Mouse (Mus musculus) embryonic facial prominence, embryonic 13.5 days (tissue): Measurements from ENCODE around the gene Ufc1. TPM values are rescaled to one million over a fixed set of nuclear protein-coding genes. Genes with fewer than 3 reads are reported as not detected.

Experiments
- ATAC-seq: fragments of 200-750 bp; cut with Nextera tagmentation; 2 replicates; pipeline ENCODE4 v1.8.0; 2017; ENCODE audit warnings: low read depth; ENCODE audit not compliant: insufficient number of reproducible peaks, insufficient read depth, low FRiP score, low TSS enrichment
- H3K27ac ChIP-seq: fragments of 300-500 bp; sonication (generic); 2 replicates; pipeline ENCODE4 v1.5.1; 2015; ENCODE audit warnings: moderate library complexity, mild to moderate bottlenecking, inconsistent platforms
- H3K27me3 ChIP-seq: fragments of 300-500 bp; sonication (generic); 2 replicates; pipeline ENCODE4 v1.6.1; 2015; ENCODE audit warnings: mild to moderate bottlenecking, inconsistent platforms
- H3K36me3 ChIP-seq: fragments of 300-500 bp; sonication (generic); 2 replicates; pipeline ENCODE4 v1.6.1; 2015; ENCODE audit warnings: mild to moderate bottlenecking, inconsistent platforms
- H3K4me1 ChIP-seq: fragments of 300-500 bp; sonication (generic); 2 replicates; pipeline ENCODE4 v1.6.1; 2015; ENCODE audit warnings: inconsistent platforms
- H3K4me2 ChIP-seq: fragments of 300-500 bp; sonication (generic); 2 replicates; pipeline ENCODE4 v1.6.1; 2015; ENCODE audit warnings: moderate library complexity, mild to moderate bottlenecking, inconsistent platforms
- H3K4me3 ChIP-seq: fragments of 300-500 bp; sonication (generic); 2 replicates; pipeline ENCODE4 v1.5.1; 2015; ENCODE audit warnings: mild to moderate bottlenecking, inconsistent platforms
- H3K9ac ChIP-seq: fragments of 300-500 bp; sonication (generic); 2 replicates; pipeline ENCODE4 v1.6.1; 2015; ENCODE audit warnings: mild to moderate bottlenecking, inconsistent platforms
- H3K9me3 ChIP-seq: fragments of 300-500 bp; sonication (generic); 2 replicates; pipeline ENCODE4 v1.6.1; 2016; ENCODE audit warnings: inconsistent platforms
- WGBS: fragments of 180-500 bp; shearing (Covaris S2); methylation state at CpG from one replicate; pipeline ENCODE4 v1.1.7; 2015; ENCODE audit warnings: mixed read lengths; 5-methylcytosine and 5-hydroxymethylcytosine counted together
- polyA plus RNA-seq: library from polyadenylated mRNA; unstranded; fragments of >200 nt; fragmentation: Nextera tagmentation; extraction: Ambion mirVana; gene quantifications from 2 replicates; pipeline ENCODE4 v1.2.1, GENCODE M21; 2015

Gene Ufc1
- polyA plus RNA-seq, 1 experiment from 2014 or later: 118 TPM

GRCm38 (mm10) chr1:171285096-171285892 is 9.5 kb downstream of the Ufc1 start:
- H3K4me2 ChIP-seq: no peak overlapping the region
- no peak for ATAC-seq
- peaks cover 65% of the 10 kb centered on the region for H3K36me3 ChIP-seq
- peak overlapping the region; percentile 36; the same call in 1 of the 2 replicates for H3K9ac ChIP-seq
- H3K9me3 ChIP-seq: no peaks in the 10 kb centered on the region
- H3K4me3 ChIP-seq: no peak overlapping the region
- 87% methylated on average over 20 of the region's 20 CpGs for WGBS
- no peaks in the 10 kb centered on the region for H3K27me3 ChIP-seq
- no peak overlapping the region for H3K27ac ChIP-seq
- peaks cover 38% of the 10 kb centered on the region for H3K4me1 ChIP-seq

- no peaks in the 10 kb centered on the region for H3K9me3 ChIP-seq
- peaks cover 46% of the 10 kb centered on the region for H3K4me1 ChIP-seq
- no peak overlapping the region for H3K4me2 ChIP-seq
- H3K36me3 ChIP-seq: peaks cover 59% of the 10 kb centered on the region
- ATAC-seq: no peak
- H3K27ac ChIP-seq: no peak overlapping the region
- H3K27me3 ChIP-seq: no peaks in the 10 kb centered on the region
- WGBS: 89% methylated on average over 15 of the region's 15 CpGs
- H3K4me3 ChIP-seq: no peak overlapping the region
- 0 out of 2 replicates have a peak overlapping the region, but pooled peaks have one; percentile 36 for H3K9ac ChIP-seq
These were observed 10.3 kb downstream of the Ufc1 start for GRCm38 (mm10) chr1:171284491-171284890.

- 90% methylated on average over 18 of the region's 18 CpGs for WGBS
- no peaks in the 10 kb centered on the region for H3K27me3 ChIP-seq
- no peak for ATAC-seq
- H3K4me3 ChIP-seq: no peak overlapping the region
- no peak overlapping the region for H3K27ac ChIP-seq
- H3K36me3 ChIP-seq: peaks cover 49% of the 10 kb centered on the region
- no peaks in the 10 kb centered on the region for H3K9me3 ChIP-seq
- H3K4me1 ChIP-seq: peaks cover 44% of the 10 kb centered on the region
- no peak overlapping the region for H3K4me2 ChIP-seq
- no peak overlapping the region for H3K9ac ChIP-seq
These were observed 11.3 kb downstream of the Ufc1 start for GRCm38 (mm10) chr1:171283188-171284160.

GRCm38 (mm10) chr1:171282086-171282805 is 12.6 kb downstream of the Ufc1 start:
- no peaks in the 10 kb centered on the region for H3K9me3 ChIP-seq
- H3K9ac ChIP-seq: peak overlapping the region; percentile 78
- H3K36me3 ChIP-seq: peaks cover 59% of the 10 kb centered on the region
- WGBS: 79% methylated on average over 18 of the region's 18 CpGs
- H3K4me2 ChIP-seq: peak overlapping the region; percentile 92
- peaks cover 38% of the 10 kb centered on the region for H3K4me1 ChIP-seq
- no peak overlapping the region for H3K4me3 ChIP-seq
- peak overlapping the region; percentile 24; the same call in 1 of the 2 replicates for H3K27ac ChIP-seq
- no peaks in the 10 kb centered on the region for H3K27me3 ChIP-seq
- no peak for ATAC-seq

- no peaks in the 10 kb centered on the region for H3K9me3 ChIP-seq
- peak overlapping the region; percentile 78 for H3K9ac ChIP-seq
- peak overlapping the region; percentile 92 for H3K4me2 ChIP-seq
- H3K4me3 ChIP-seq: peak overlapping the region; percentile 68
- WGBS: under 1% methylated on average over 10 of the region's 10 CpGs
- peaks cover 64% of the 10 kb centered on the region for H3K36me3 ChIP-seq
- ATAC-seq: peak; percentile 20
- H3K4me1 ChIP-seq: peaks cover 30% of the 10 kb centered on the region
- no peaks in the 10 kb centered on the region for H3K27me3 ChIP-seq
- peak overlapping the region; percentile 86 for H3K27ac ChIP-seq
These were observed 13.3 kb downstream of the Ufc1 start for GRCm38 (mm10) chr1:171281528-171281923.

GRCm38 (mm10) chr1:171280916-171281527 is 13.8 kb downstream of the Ufc1 start, which contains the start of gene Ppox:
Gene Ppox, minus strand, starts transcription at chr1:171281186.
- peaks cover 25% of the 10 kb centered on the region for H3K4me1 ChIP-seq
- no peaks in the 10 kb centered on the region for H3K9me3 ChIP-seq
- peak; percentile 97 for ATAC-seq
- under 1% methylated on average over 26 of the region's 26 CpGs for WGBS
- peak within 1 kb of the TSS; percentile 86 for H3K27ac ChIP-seq
- H3K4me2 ChIP-seq: peak within 1 kb of the TSS; percentile 92
- H3K9ac ChIP-seq: peak within 1 kb of the TSS; percentile 89
- H3K27me3 ChIP-seq: no peaks in the 10 kb centered on the region
- H3K4me3 ChIP-seq: peak within 1 kb of the TSS; percentile 68
- peaks cover 64% of the 10 kb centered on the region for H3K36me3 ChIP-seq

- H3K4me1 ChIP-seq: peaks cover 19% of the 10 kb centered on the region
- H3K27me3 ChIP-seq: no peaks in the 10 kb centered on the region
- peak overlapping the region; percentile 68 for H3K4me3 ChIP-seq
- under 1% methylated on average over 25 of the region's 25 CpGs for WGBS
- H3K27ac ChIP-seq: peak overlapping the region; percentile 23; the same call in 1 of the 2 replicates
- peak overlapping the region; percentile 89 for H3K9ac ChIP-seq
- peaks cover 64% of the 10 kb centered on the region for H3K36me3 ChIP-seq
- no peak; the same call in 1 of the 2 replicates for ATAC-seq
- H3K4me2 ChIP-seq: peak overlapping the region; percentile 92
- no peaks in the 10 kb centered on the region for H3K9me3 ChIP-seq
These were observed 14.4 kb downstream of the Ufc1 start for GRCm38 (mm10) chr1:171280250-171280915.

GRCm38 (mm10) chr1:171279721-171280120 is 15.1 kb downstream of the Ufc1 start:
- WGBS: 63% methylated on average over 5 of the region's 5 CpGs
- no peak for ATAC-seq
- peak overlapping the region; percentile 68 for H3K4me3 ChIP-seq
- no peak overlapping the region for H3K27ac ChIP-seq
- no peaks in the 10 kb centered on the region for H3K9me3 ChIP-seq
- H3K9ac ChIP-seq: peak overlapping the region; percentile 89
- H3K4me2 ChIP-seq: peak overlapping the region; percentile 92
- peaks cover 18% of the 10 kb centered on the region for H3K4me1 ChIP-seq
- H3K27me3 ChIP-seq: no peaks in the 10 kb centered on the region
- H3K36me3 ChIP-seq: peaks cover 64% of the 10 kb centered on the region

- Histone ChIP-seq H3K9me3 (no peaks in the 10 kb centered on the region), H3K4me3 (no peak overlapping the region), H3K27ac (no peak overlapping the region), H3K4me2 (peak overlapping the region; percentile 92), H3K36me3 (peaks cover 64% of the 10 kb centered on the region), H3K4me1 (peaks cover 18% of the 10 kb centered on the region), H3K27me3 (no peaks in the 10 kb centered on the region), H3K9ac (peak overlapping the region; percentile 89)
- ATAC-seq: no peak
- 85% methylated on average over 14 of the region's 14 CpGs for WGBS
These were observed 15.7 kb downstream of the Ufc1 start for GRCm38 (mm10) chr1:171279012-171279705.

- Histone ChIP-seq H3K27me3 (no peaks in the 10 kb centered on the region), H3K4me3 (no peak overlapping the region), H3K4me2 (no peak overlapping the region), H3K36me3 (peaks cover 65% of the 10 kb centered on the region), H3K4me1 (peaks cover 18% of the 10 kb centered on the region), H3K9me3 (no peaks in the 10 kb centered on the region), H3K9ac (no peak overlapping the region), H3K27ac (no peak overlapping the region)
- no peak for ATAC-seq
- WGBS: 90% methylated on average over 8 of the region's 8 CpGs
These were observed 16.4 kb downstream of the Ufc1 start for GRCm38 (mm10) chr1:171278436-171278835.
